In the genomic region with DNA sequence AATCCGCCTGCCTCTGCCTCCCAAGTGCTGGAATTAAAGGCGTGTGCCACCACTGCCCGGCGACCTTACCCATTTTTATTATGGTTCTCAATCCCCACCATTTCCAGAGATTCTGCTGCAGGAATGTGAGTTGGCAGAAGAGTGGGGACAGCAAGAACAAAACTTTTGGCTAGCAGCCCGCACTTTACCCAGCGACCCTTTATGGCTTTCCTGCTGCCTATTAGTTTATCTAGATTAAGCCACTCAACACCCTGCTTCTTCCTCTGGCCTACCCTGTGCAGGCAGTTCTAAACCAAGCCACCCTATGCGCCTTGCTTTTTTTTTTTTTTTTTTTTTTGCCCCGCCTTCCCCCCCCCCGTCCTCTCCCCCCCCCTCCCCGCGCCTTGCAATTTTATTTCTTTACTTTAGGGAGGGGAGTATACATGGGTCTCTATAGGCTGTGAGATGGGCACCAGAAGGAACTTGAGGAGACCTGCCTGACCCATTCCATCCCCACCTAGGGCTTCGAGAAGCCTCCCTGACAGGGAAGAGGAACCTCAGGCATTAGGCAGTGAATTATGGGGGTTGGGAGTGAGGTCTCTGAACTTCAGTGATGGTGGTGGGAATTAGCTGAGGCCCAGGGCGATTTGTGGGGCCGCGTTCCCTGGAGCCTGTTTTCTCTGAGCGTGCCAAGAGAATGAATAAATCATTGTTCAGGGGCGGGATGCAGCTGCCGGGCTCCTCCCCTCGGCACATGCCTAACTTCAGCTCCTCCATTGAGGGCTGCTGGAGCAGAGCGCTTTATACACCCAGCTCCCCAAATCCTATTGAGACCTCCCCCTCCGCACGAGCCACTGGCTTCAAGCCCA, we compare ENCODE assay signal across 7 mouse cellular contexts. TPM values are rescaled to one million over a fixed set of nuclear protein-coding genes. Genes with fewer than 3 reads are reported as not detected.
DNase-seq lines count a peak whose midpoint lies in the region; ATAC-seq and TF ChIP-seq lines count a peak whose summit lies in the region.

No protein-coding gene starts in this region.

- no peaks in the 10 kb centered on the region for H3K27me3 ChIP-seq in heart, embryonic 15.5 days
- H3K27me3 ChIP-seq in stomach, postnatal 0 days (ENCODE audit: control insufficient read depth, insufficient read depth, low read length), result no peaks in the 10 kb centered on the region

- H3K36me3 ChIP-seq in heart, embryonic 15.5 days, result no peaks in the 10 kb centered on the region
- H3K36me3 ChIP-seq in stomach, postnatal 0 days (ENCODE audit: control insufficient read depth, insufficient read depth, low read length), result no peaks in the 10 kb centered on the region

- no peak for TF ChIP-seq CTCF in brain, embryonic 14.5 days (IDR thresholded peaks at IDR 0.05; ENCODE audit: borderline replicate concordance, extremely low read depth, insufficient read depth, insufficient read length)
- no peak for TF ChIP-seq CTCF in stomach, postnatal 0 days (IDR thresholded peaks at IDR 0.05; ENCODE audit: low read depth)

- ATAC-seq in heart, embryonic 15.5 days (replicated peaks; ENCODE audit: insufficient number of reproducible peaks, insufficient read depth, low FRiP score, low read depth), result no peak; the same call in 1 of the 2 replicates
- ATAC-seq in stomach, postnatal 0 days (ENCODE audit: low FRiP score, low TSS enrichment), result peak; percentile 61; the same call in 1 of the 2 replicates

- TF ChIP-seq EP300 in stomach, postnatal 0 days (optimal IDR thresholded peaks at IDR 0.05), result no peak

- DNase-seq in R1 (ENCODE audit: low read depth, low spot score), result peak; percentile 57
- peak; percentile 96 for DNase-seq in brain, embryonic 14.5 days (ENCODE audit: low read depth)
- peak; percentile 68 for DNase-seq in kidney, postnatal 14 days
- DNase-seq in lung, postnatal 10 days, result peak; percentile 63
- peak; percentile 37 for DNase-seq in stomach, postnatal 0 days (ENCODE audit: low spot score)
- DNase-seq in spleen, postnatal 36 days (ENCODE audit: low spot score in 2 of 2), result no peak

- H3K4me3 ChIP-seq in heart, embryonic 15.5 days, result peak overlapping the region; percentile 14; the same call in 1 of the 2 replicates
- H3K4me3 ChIP-seq in stomach, postnatal 0 days (ENCODE audit: low read depth, low read length), result no peak overlapping the region

- no peak overlapping the region for H3K9ac ChIP-seq in heart, embryonic 15.5 days
- 0 out of 2 replicates have a peak overlapping the region, but pooled peaks have one; percentile 8 for H3K9ac ChIP-seq in stomach, postnatal 0 days (ENCODE audit: low read length)

- WGBS in heart, embryonic 15.5 days, result 24% methylated on average over 19 of the region's 22 CpGs
- WGBS in stomach, postnatal 0 days, result 25% methylated on average over 18 of the region's 22 CpGs

- peak overlapping the region; percentile 54 for H3K4me2 ChIP-seq in heart, embryonic 15.5 days
- peak overlapping the region; percentile 41 for H3K4me2 ChIP-seq in stomach, postnatal 0 days (replicated peaks; ENCODE audit: low read depth)

- H3K9me3 ChIP-seq in heart, embryonic 15.5 days (replicated peaks), result no peaks in the 10 kb centered on the region
- H3K9me3 ChIP-seq in stomach, postnatal 0 days (ENCODE audit: control insufficient read depth, low read length), result no peaks in the 10 kb centered on the region

- no peak for TF ChIP-seq POLR2A in brain, embryonic 14.5 days (IDR thresholded peaks at IDR 0.05; ENCODE audit: borderline replicate concordance, extremely low read depth, insufficient read depth, insufficient read length, poor library complexity, severe bottlenecking)

- peaks cover 11% of the 10 kb centered on the region for H3K4me1 ChIP-seq in heart, embryonic 15.5 days (replicated peaks)
- no peaks in the 10 kb centered on the region for H3K4me1 ChIP-seq in stomach, postnatal 0 days (replicated peaks; ENCODE audit: control insufficient read depth, insufficient read depth)

- H3K27ac ChIP-seq in heart, embryonic 15.5 days, result no peak overlapping the region
- no peak overlapping the region for H3K27ac ChIP-seq in stomach, postnatal 0 days (replicated peaks)

RNA-seq across cellular contexts. Expression of a gene that starts 7.8 kb away (rescaled TPM):
- polyA plus RNA-seq in brain, embryonic 14.5 days (2012; rRNA removed), result 10.4 and 19.2 TPM in 2 replicates
- 1.8 and 2.4 TPM in 2 replicates for polyA plus RNA-seq in heart, embryonic 15.5 days (2015; fragmentation: Nextera tagmentation; extraction: Ambion mirVana)
- 1.5 and 1.9 TPM in 2 replicates for polyA plus RNA-seq in stomach, postnatal 0 days (2015; fragmentation: Nextera tagmentation; extraction: Ambion mirVana)

RNA-seq across cellular contexts. Expression of a gene that starts 45.1 kb away (rescaled TPM):
- 6.2 and 6.9 TPM in 2 replicates for polyA plus RNA-seq in brain, embryonic 14.5 days (2012; rRNA removed)
- polyA plus RNA-seq in heart, embryonic 15.5 days (2015; fragmentation: Nextera tagmentation; extraction: Ambion mirVana), result 17.1 and 19.8 TPM in 2 replicates
- 5.9 and 8.9 TPM in 2 replicates for polyA plus RNA-seq in stomach, postnatal 0 days (2015; fragmentation: Nextera tagmentation; extraction: Ambion mirVana)

Comparison
In these comparisons a context has a peak if more than half of its experiments do, and no peak if none do; other contexts are left out.
1. DNase-seq: peak in R1 (single experiment), brain, embryonic 14.5 days (single experiment), kidney, postnatal 14 days (single experiment), lung, postnatal 10 days (single experiment) and stomach, postnatal 0 days (single experiment); none in spleen, postnatal 36 days (0 of 2).